Mouse (Mus musculus) forebrain, embryonic 10.5 days (tissue): Measurements from ENCODE around the gene Snx30. TPM values are rescaled to one million over a fixed set of nuclear protein-coding genes. Genes with fewer than 3 reads are reported as not detected.

ENCODE experiments used
- DNase-seq: peaks from one replicate; pipeline ENCODE4 v3.0.0-alpha.2; 2017; ENCODE audit warnings: low spot score; ENCODE audit errors: extremely low spot score
- H3K27ac ChIP-seq: fragments of 300-500 bp; sonication (generic); 2 replicates; pipeline ENCODE4 v1.5.1; 2016; ENCODE audit warnings: mild to moderate bottlenecking
- H3K27me3 ChIP-seq: fragments of 300-500 bp; sonication (generic); 2 replicates; pipeline ENCODE4 v1.6.1; 2016; ENCODE audit warnings: mild to moderate bottlenecking; ENCODE audit not compliant: poor library complexity, severe bottlenecking
- H3K36me3 ChIP-seq: fragments of 300-500 bp; sonication (generic); replicated peaks from 2 replicates; pipeline ENCODE4 v1.6.1; 2016; ENCODE audit warnings: mild to moderate bottlenecking, moderate library complexity
- H3K4me1 ChIP-seq: fragments of 300-500 bp; sonication (generic); 2 replicates; pipeline ENCODE4 v1.6.1; 2016
- H3K4me3 ChIP-seq: fragments of 300-500 bp; sonication (generic); 2 replicates; pipeline ENCODE4 v1.5.1; 2016; ENCODE audit warnings: mild to moderate bottlenecking, moderate library complexity
- H3K9me3 ChIP-seq: fragments of 300-500 bp; sonication (generic); 2 replicates; pipeline ENCODE4 v1.6.1; 2016; ENCODE audit warnings: mild to moderate bottlenecking, moderate library complexity
- WGBS: fragments of 180-500 bp; shearing (Covaris S2); methylation state at CpG from one replicate; pipeline ENCODE4 v1.1.7; 2016; 5-methylcytosine and 5-hydroxymethylcytosine counted together
- polyA plus RNA-seq: library from polyadenylated mRNA; unstranded; fragments of >200 nt; fragmentation: Nextera tagmentation; extraction: Ambion mirVana; gene quantifications from 2 replicates; pipeline ENCODE4 v1.2.1, GENCODE M21; 2016

The Snx30 gene
- polyA plus RNA-seq, 1 experiment from 2014 or later = 5.7 TPM

DNA sequence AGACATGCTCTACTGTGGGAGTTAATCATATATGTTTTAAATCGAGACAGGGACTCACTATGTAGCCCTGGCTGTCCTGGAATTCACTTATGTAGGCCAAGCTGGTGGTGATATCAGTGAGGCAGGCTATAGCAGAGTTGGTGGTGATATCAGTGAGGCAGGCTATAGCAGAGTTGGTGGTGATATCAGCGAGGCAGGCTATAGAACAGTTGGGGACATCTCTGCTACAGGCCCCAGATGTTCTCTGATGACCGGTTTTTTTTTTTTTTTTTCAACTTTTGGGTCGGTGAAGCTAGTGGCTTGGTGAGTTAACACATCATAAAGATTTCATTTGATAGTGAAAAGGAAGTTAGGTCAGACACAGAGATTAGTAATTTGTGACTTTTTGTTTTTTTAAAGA is 2.8 kb upstream of the Snx30 start:
- DNase-seq = no peak
- H3K27me3 ChIP-seq = peaks cover 8% of the 10 kb centered on the region; the same call in 1 of the 2 replicates
- H3K36me3 ChIP-seq = no peaks in the 10 kb centered on the region
- peaks cover 24% of the 10 kb centered on the region for H3K4me1 ChIP-seq
- no peak overlapping the region for H3K4me3 ChIP-seq
- H3K9me3 ChIP-seq = no peaks in the 10 kb centered on the region
- no peak overlapping the region for H3K27ac ChIP-seq
- WGBS = 81% methylated on average over 4 of the region's 4 CpGs

DNA sequence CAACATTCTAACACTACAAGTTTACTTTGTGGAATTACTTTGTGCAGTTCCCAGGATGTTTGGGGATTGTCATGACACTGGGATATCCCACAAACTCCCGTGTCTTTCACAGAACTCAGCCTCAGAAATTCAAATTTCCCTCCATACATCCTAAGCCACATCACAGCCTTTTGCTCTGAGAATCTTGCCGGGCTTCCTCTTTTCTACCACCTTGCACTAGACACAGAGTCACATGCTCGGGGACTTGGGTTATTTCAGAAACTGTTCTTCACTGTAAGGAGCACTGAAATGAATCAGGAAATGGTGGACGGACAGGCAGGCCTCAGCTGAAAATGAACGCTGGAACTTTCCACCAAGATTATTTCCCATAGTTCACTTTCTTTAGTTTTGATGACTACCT is 2.3 kb upstream of the Snx30 start:
- H3K27me3 ChIP-seq = peaks cover 8% of the 10 kb centered on the region; the same call in 1 of the 2 replicates
- H3K4me3 ChIP-seq = no peak overlapping the region
- 79% methylated on average over 5 of the region's 5 CpGs for WGBS
- no peaks in the 10 kb centered on the region for H3K36me3 ChIP-seq
- H3K9me3 ChIP-seq = no peaks in the 10 kb centered on the region
- H3K27ac ChIP-seq = no peak overlapping the region
- peaks cover 26% of the 10 kb centered on the region for H3K4me1 ChIP-seq
- no peak for DNase-seq

DNA sequence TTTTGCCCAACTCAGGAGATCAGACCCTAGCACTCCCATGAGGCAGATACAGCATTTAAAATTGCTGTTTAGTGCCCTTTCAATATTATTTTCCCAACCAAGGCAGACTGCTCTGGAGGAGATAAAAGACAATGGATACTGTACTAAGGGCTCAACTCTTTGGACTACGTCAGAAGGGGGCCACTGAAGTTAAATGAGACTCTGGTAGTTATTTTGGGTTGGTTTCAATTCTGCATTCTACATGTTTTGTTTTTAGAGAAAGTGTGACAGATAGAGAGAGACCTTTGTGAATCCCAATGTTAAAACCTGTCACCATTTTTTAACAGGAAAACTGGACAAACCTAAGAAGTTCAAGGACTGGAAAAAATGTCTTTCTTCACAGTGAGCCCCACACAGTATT is 886 bp upstream of the Snx30 start:
- Histone ChIP-seq H3K27me3 (peaks cover 8% of the 10 kb centered on the region; the same call in 1 of the 2 replicates), H3K36me3 (no peaks in the 10 kb centered on the region), H3K4me1 (peaks cover 26% of the 10 kb centered on the region), H3K4me3 (peak overlapping the region; percentile 96), H3K27ac (no peak overlapping the region), H3K9me3 (no peaks in the 10 kb centered on the region)
- DNase-seq = no peak
- WGBS = 77% methylated on average over 1 of the region's 1 CpGs

GRCm38 (mm10) chr4:59805968-59806878 is 583 bp downstream of the Snx30 start:
- Histone ChIP-seq H3K27me3 (peaks cover 8% of the 10 kb centered on the region; the same call in 1 of the 2 replicates), H3K36me3 (no peaks in the 10 kb centered on the region), H3K9me3 (no peaks in the 10 kb centered on the region), H3K4me3 (peak overlapping the region; percentile 96), H3K27ac (peak overlapping the region; percentile 91), H3K4me1 (peaks cover 26% of the 10 kb centered on the region)
- DNase-seq = peak; percentile 35
- WGBS = under 1% methylated on average over 58 of the region's 58 CpGs

DNA sequence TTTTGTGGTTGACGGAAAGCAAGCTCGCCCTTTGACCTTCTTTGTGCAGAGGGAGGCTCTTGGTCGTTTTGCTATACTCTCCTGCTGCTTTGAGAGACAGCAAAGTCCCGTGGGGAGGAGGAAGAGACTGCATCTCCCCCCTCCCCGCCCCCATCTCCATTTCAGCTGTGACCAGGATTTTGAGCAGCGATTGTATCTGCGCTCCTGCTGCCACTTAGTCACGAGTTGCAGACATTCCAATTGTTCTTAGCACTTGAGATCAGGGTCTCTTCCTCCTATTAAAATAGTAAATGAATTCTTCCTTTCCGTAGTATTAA is 1.2 kb downstream of the Snx30 start:
- H3K4me1 ChIP-seq = peaks cover 26% of the 10 kb centered on the region
- peak overlapping the region; percentile 91 for H3K27ac ChIP-seq
- peak overlapping the region; percentile 96 for H3K4me3 ChIP-seq
- H3K36me3 ChIP-seq = no peaks in the 10 kb centered on the region
- peak; percentile 21 for DNase-seq
- no peaks in the 10 kb centered on the region for H3K9me3 ChIP-seq
- peaks cover 8% of the 10 kb centered on the region; the same call in 1 of the 2 replicates for H3K27me3 ChIP-seq
- WGBS = 4% methylated on average over 9 of the region's 9 CpGs

DNA sequence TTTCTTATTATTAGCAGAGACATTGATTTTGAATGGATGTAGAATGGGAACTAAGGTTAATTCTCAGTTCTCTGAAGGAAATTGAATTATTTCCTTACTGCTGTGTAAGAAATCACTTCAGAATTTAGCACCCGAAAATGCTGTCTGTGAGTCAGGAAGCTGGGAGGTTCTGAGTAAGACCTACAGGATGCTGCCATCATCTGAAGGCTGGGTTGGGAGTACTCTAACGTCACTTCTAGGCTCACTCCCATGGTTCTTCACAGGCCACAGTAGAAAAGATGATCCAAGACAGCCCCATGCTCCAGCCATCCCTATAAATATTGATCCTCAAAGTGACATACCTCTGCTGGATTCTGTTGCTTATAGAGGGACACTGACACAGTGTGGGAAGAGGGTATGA is 1.9 kb downstream of the Snx30 start:
- peaks cover 6% of the 10 kb centered on the region; the same call in 1 of the 2 replicates for H3K27me3 ChIP-seq
- peak overlapping the region; percentile 96; the same call in 1 of the 2 replicates for H3K4me3 ChIP-seq
- peaks cover 26% of the 10 kb centered on the region for H3K4me1 ChIP-seq
- DNase-seq = no peak
- H3K27ac ChIP-seq = no peak overlapping the region
- no peaks in the 10 kb centered on the region for H3K9me3 ChIP-seq
- 67% methylated on average over 2 of the region's 2 CpGs for WGBS
- H3K36me3 ChIP-seq = no peaks in the 10 kb centered on the region

- DNase-seq = no peak
- H3K9me3 ChIP-seq = no peaks in the 10 kb centered on the region
- H3K4me3 ChIP-seq = no peak overlapping the region
- WGBS = 84% methylated on average over 5 of the region's 5 CpGs
- no peaks in the 10 kb centered on the region for H3K36me3 ChIP-seq
- H3K4me1 ChIP-seq = peaks cover 26% of the 10 kb centered on the region
- no peak overlapping the region for H3K27ac ChIP-seq
- H3K27me3 ChIP-seq = peaks cover 3% of the 10 kb centered on the region; the same call in 1 of the 2 replicates
These were observed 2.8 kb downstream of the Snx30 start for GRCm38 (mm10) chr4:59808396-59808795.

DNA sequence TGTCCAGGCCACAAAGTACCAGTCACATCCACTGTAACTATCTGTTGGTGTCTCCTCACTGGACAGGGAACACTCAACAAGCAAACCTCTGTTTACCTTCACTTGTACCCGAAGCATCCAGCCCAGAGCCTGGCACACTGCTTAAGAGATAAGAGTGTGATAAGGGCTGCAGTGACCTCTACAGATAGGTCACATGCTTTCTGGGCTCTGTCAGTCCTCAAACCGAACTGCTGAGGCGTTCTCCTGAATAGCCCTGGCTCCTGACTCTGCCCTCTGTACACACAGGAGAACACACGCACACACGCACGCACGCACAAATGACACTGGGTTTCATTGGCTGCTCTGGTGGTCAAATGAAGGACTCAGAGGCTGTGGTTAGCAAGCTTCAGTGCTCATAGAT is 8.5 kb downstream of the Snx30 start:
- 87% methylated on average over 7 of the region's 7 CpGs for WGBS
- no peaks in the 10 kb centered on the region for H3K9me3 ChIP-seq
- H3K36me3 ChIP-seq = no peaks in the 10 kb centered on the region
- H3K4me1 ChIP-seq = peaks cover 39% of the 10 kb centered on the region
- H3K27ac ChIP-seq = no peak overlapping the region
- no peak for DNase-seq
- no peak overlapping the region for H3K4me3 ChIP-seq
- H3K27me3 ChIP-seq = no peaks in the 10 kb centered on the region

DNA sequence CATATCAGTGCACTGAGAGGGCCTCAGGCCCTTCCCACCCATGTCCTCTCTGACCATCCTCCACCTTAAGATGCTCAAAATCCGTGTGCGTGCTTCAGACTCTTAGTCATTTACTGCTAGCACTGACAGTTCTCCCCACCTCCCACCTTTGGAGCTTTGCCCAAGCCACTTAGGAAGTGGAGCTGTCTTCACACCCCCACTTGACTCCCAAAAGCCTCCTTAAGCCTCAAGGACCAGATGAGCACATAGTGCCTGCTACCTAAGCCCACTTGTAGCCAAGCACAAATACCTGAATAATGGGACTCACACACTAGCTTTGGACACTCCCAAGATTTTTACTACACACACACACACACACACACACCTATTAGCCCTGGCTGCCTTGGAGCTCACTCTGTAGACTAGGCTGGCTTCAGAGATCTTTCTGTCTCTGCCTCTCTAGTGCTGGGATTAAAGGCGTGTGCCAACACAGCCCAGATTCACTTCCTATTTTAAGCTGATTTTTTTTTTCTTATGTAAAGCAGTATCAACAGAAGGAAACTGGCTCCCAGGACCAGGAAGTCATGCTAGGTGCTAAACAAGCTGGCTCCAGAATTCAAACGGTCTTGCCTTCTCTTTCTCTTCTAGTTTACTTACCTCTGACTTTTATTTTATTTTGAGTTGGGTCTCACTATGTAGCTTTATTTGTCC is 9.6 kb downstream of the Snx30 start:
- Histone ChIP-seq H3K4me1 (peaks cover 50% of the 10 kb centered on the region), H3K27ac (no peak overlapping the region), H3K9me3 (no peaks in the 10 kb centered on the region), H3K27me3 (no peaks in the 10 kb centered on the region), H3K36me3 (no peaks in the 10 kb centered on the region), H3K4me3 (no peak overlapping the region)
- no peak for DNase-seq
- WGBS = 84% methylated on average over 4 of the region's 4 CpGs

DNA sequence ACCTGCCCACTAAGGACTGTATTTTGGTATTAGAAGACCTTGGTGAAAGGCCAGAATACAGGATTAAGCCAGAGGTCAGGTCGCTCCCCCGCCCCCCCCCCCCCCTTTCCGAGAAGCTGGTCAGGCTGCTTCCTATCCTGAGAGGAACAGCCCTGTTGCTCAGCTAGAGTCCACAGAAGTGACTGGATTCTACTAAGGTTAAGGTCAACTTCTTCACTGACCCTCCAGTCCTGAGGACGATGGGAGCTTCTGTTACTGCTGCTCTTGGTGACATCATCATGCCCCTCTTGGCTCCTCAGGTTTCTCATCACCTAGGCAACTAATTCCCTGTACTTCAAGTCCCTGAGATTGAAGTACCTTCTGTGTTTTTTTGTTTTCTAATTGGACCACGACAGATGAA is 10.4 kb downstream of the Snx30 start:
- H3K4me3 ChIP-seq = no peak overlapping the region
- DNase-seq = no peak
- no peaks in the 10 kb centered on the region for H3K36me3 ChIP-seq
- peaks cover 50% of the 10 kb centered on the region for H3K4me1 ChIP-seq
- H3K27me3 ChIP-seq = no peaks in the 10 kb centered on the region
- no peaks in the 10 kb centered on the region for H3K9me3 ChIP-seq
- H3K27ac ChIP-seq = no peak overlapping the region
- 44% methylated on average over 5 of the region's 5 CpGs for WGBS

DNA sequence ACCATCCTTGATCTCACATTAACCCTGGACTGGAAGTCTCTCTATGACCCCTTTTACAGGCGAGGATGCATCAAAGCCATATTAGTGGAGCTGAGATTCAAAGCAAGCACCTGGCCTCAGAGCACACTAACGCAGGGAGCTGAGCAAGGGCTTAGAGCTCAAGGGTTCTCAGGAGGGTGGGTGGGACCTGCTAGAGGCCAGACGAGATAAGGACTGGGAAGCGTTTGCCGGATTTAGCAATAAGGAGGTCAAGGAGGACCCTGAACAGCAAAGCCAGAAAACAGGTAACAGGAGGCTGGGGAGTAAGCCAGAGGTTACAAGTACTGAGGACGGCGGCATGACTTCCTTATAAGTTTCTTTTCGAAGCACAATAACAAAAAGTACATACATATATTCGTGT is 10.8 kb downstream of the Snx30 start:
- DNase-seq = no peak
- Histone ChIP-seq H3K27ac (no peak overlapping the region), H3K9me3 (no peaks in the 10 kb centered on the region), H3K4me3 (no peak overlapping the region), H3K27me3 (no peaks in the 10 kb centered on the region), H3K36me3 (no peaks in the 10 kb centered on the region), H3K4me1 (peaks cover 50% of the 10 kb centered on the region)
- 78% methylated on average over 9 of the region's 9 CpGs for WGBS

GRCm38 (mm10) chr4:59817790-59818189 is 12.2 kb downstream of the Snx30 start:
- no peaks in the 10 kb centered on the region for H3K36me3 ChIP-seq
- H3K27me3 ChIP-seq = no peaks in the 10 kb centered on the region
- no peak overlapping the region for H3K4me3 ChIP-seq
- peak overlapping the region; percentile 56; the same call in 1 of the 2 replicates for H3K27ac ChIP-seq
- H3K9me3 ChIP-seq = no peaks in the 10 kb centered on the region
- DNase-seq = no peak
- peaks cover 50% of the 10 kb centered on the region for H3K4me1 ChIP-seq
- WGBS = 81% methylated on average over 5 of the region's 5 CpGs

DNA sequence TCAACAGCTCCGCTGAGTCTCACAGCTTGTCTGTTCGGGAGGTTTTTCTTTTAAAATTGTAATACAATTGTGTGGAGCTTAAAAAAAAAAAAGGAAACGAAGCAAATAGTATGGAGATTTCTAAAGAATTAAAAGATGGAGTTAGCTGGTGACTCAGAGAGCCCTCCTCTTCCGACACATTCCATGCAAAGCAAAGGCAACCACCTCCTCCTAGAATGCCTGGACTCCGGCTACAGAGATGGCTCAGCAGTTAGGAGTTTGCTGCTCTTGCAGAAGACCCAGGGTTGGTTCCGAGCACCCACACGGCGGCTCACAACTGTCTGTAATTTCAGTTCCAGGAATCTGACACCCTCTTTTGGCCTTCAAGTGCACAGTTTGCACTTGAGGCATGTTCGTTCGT is 12.9 kb downstream of the Snx30 start:
- Histone ChIP-seq H3K4me1 (peaks cover 54% of the 10 kb centered on the region), H3K9me3 (no peaks in the 10 kb centered on the region), H3K27me3 (no peaks in the 10 kb centered on the region), H3K4me3 (no peak overlapping the region), H3K36me3 (no peaks in the 10 kb centered on the region), H3K27ac (peak overlapping the region; percentile 80)
- WGBS = 78% methylated on average over 10 of the region's 10 CpGs
- no peak for DNase-seq
